Mouse (Mus musculus) CH12.LX (cell line): ENCODE data around the gene Hpse. TPM values are rescaled to one million over a fixed set of nuclear protein-coding genes. Genes with fewer than 3 reads are reported as not detected.

Experiments used
- DNase-seq: peaks from one replicate; pipeline ENCODE4 v3.0.0-alpha.2; 2013; ENCODE audit errors: extremely low read depth
- H3K27ac ChIP-seq: 2 replicates; pipeline ENCODE4 v1.5.1; 2012; ENCODE audit warnings: low read depth, mild to moderate bottlenecking, control low read depth, moderate library complexity; ENCODE audit not compliant: insufficient read depth
- H3K27me3 ChIP-seq: replicated peaks from 2 replicates; pipeline ENCODE3; 2012; ENCODE audit warnings: inconsistent platforms
- H3K36me3 ChIP-seq, 2 experiments: replicated peaks in 1 of 2; 2 replicates each; pipeline versions ENCODE3 to v1.6.1; 2012; ENCODE audit warnings: inconsistent platforms in 1 of 2, low read length in 1 of 2, mild to moderate bottlenecking in 1 of 2, mixed read lengths in 1 of 2, moderate library complexity in 1 of 2; ENCODE audit not compliant: control insufficient read depth in 1 of 2, insufficient read depth in 1 of 2
- H3K4me1 ChIP-seq, 2 experiments: 2 replicates each; pipeline ENCODE4 v1.6.1; 2012; ENCODE audit warnings: inconsistent platforms in 1 of 2, moderate library complexity in 1 of 2; ENCODE audit not compliant: insufficient read depth in 2 of 2, control insufficient read depth in 1 of 2
- H3K4me2 ChIP-seq: 2 replicates; pipeline ENCODE4 v1.6.1; 2012; ENCODE audit warnings: low read depth, mild to moderate bottlenecking, control low read depth; ENCODE audit not compliant: poor library complexity, insufficient read depth, severe bottlenecking
- H3K4me3 ChIP-seq, 3 experiments: fragments of 150-350 bp in 1 of 3; sonication (generic) in 1 of 3; replicated peaks in 1 of 3; 2 replicates each; pipeline versions ENCODE3 to v1.5.1; 2011 to 2012; ENCODE audit warnings: low read depth in 2 of 3, low read length in 2 of 3, mild to moderate bottlenecking in 2 of 3, moderate library complexity in 2 of 3, control low read depth in 1 of 3, improper control_type of control experiment in 1 of 3, inconsistent platforms in 1 of 3, mixed read lengths in 1 of 3; ENCODE audit not compliant: poor library complexity in 1 of 3
- H3K79me2 ChIP-seq: replicated peaks from 2 replicates; pipeline ENCODE4 v1.6.1; 2012; ENCODE audit warnings: mild to moderate bottlenecking, moderate library complexity; ENCODE audit not compliant: control insufficient read depth, poor library complexity, insufficient read depth, severe bottlenecking; ENCODE audit errors: extremely low read depth
- H3K9ac ChIP-seq: 2 replicates; pipeline ENCODE4 v1.6.1; 2012; ENCODE audit warnings: low read depth, mild to moderate bottlenecking, control low read depth, moderate library complexity; ENCODE audit not compliant: insufficient read depth
- H3K9me3 ChIP-seq: replicated peaks from 2 replicates; pipeline ENCODE3; 2012; ENCODE audit warnings: low read length, inconsistent platforms, mixed read lengths
- E2F4 ChIP-seq: IDR thresholded peaks from 2 replicates; pipeline ENCODE4 v1.6.1; 2011; ENCODE audit warnings: low read depth, low read length, improper control_type of control experiment; ENCODE audit not compliant: insufficient replicate concordance
- EP300 ChIP-seq: IDR thresholded peaks from 2 replicates; pipeline ENCODE4 v1.6.1; 2011; ENCODE audit warnings: low read length, improper control_type of control experiment
- ETS1 ChIP-seq: conservative IDR thresholded peaks from 2 replicates; pipeline ENCODE4 v1.6.1; 2012; ENCODE audit warnings: low read depth, mild to moderate bottlenecking, inconsistent platforms, low read length, improper control_type of control experiment, moderate library complexity
- HCFC1 ChIP-seq: IDR thresholded peaks from 2 replicates; pipeline ENCODE4 v1.6.1; 2012; ENCODE audit warnings: low read depth, mild to moderate bottlenecking, inconsistent platforms, low read length, improper control_type of control experiment
- IRF4 ChIP-seq: IDR thresholded peaks from 2 replicates; pipeline ENCODE4 v1.6.1; 2014; ENCODE audit warnings: low read depth, mild to moderate bottlenecking, inconsistent platforms, low read length, improper control_type of control experiment
- MAX ChIP-seq: IDR thresholded peaks from 2 replicates; pipeline ENCODE4 v1.6.1; 2011; ENCODE audit warnings: low read length, improper control_type of control experiment
- MAZ ChIP-seq: IDR thresholded peaks from 2 replicates; pipeline ENCODE4 v1.6.1; 2012; ENCODE audit warnings: low read depth, mild to moderate bottlenecking, inconsistent platforms, low read length, improper control_type of control experiment, moderate library complexity
- MXI1 ChIP-seq: IDR thresholded peaks from 2 replicates; pipeline ENCODE4 v1.6.1; 2011; ENCODE audit warnings: mild to moderate bottlenecking, low read depth, low read length, improper control_type of control experiment
- MYC ChIP-seq: IDR thresholded peaks from 2 replicates; pipeline ENCODE4 v1.6.1; 2011; ENCODE audit warnings: low read depth, mild to moderate bottlenecking, improper control_type of control experiment, low read length
- PAX5 ChIP-seq: IDR thresholded peaks from 2 replicates; pipeline ENCODE4 v1.6.1; 2012; ENCODE audit warnings: low read length, inconsistent platforms, mixed read lengths
- SMC3 ChIP-seq: IDR thresholded peaks from 2 replicates; pipeline ENCODE4 v1.6.1; 2011; ENCODE audit warnings: low read depth, low read length, improper control_type of control experiment
- TBP ChIP-seq: conservative IDR thresholded peaks from 2 replicates; pipeline ENCODE4 v1.6.1; 2011; ENCODE audit warnings: low read depth, low read length, improper control_type of control experiment
- USF2 ChIP-seq: conservative IDR thresholded peaks from 2 replicates; pipeline ENCODE4 v1.6.1; 2011; ENCODE audit warnings: low read depth, low read length, improper control_type of control experiment
- ZC3H11A ChIP-seq: IDR thresholded peaks from 2 replicates; pipeline ENCODE4 v1.6.1; 2012; ENCODE audit warnings: low read depth, mild to moderate bottlenecking, inconsistent platforms, low read length, improper control_type of control experiment
- ZKSCAN1 ChIP-seq: IDR thresholded peaks from 2 replicates; pipeline ENCODE4 v1.6.1; 2012; ENCODE audit warnings: low read depth, inconsistent platforms, low read length, improper control_type of control experiment, borderline replicate concordance
- ZMIZ1 ChIP-seq: IDR thresholded peaks from 2 replicates; pipeline ENCODE4 v1.6.1; 2012; ENCODE audit warnings: low read depth, mild to moderate bottlenecking, inconsistent platforms, low read length, improper control_type of control experiment
- ZNF384 ChIP-seq: IDR thresholded peaks from 2 replicates; pipeline ENCODE4 v1.6.1; 2012; ENCODE audit warnings: low read depth, low read length, improper control_type of control experiment, inconsistent platforms
- dilution Hi-C: fragments of 300-500 bp; cut with MboI; formaldehyde crosslinking; loops from 2 replicates; pipeline ENCODE4 v1.14.3; 2020; ENCODE audit warnings: low sequenced_read_pairs; ENCODE audit not compliant: extremely low pct_unique_long_range_greater_than_20kb, extremely low pct_ligation_motif_present
- in situ Hi-C: fragments of 300-500 bp; cut with MboI; formaldehyde crosslinking; loops from 3 replicates; pipeline ENCODE4 v1.14.3; 2019; ENCODE audit warnings: low sequenced_read_pairs, low pct_ligation_motif_present, low pct_unique_long_range_greater_than_20kb, mixed read lengths
- polyA plus RNA-seq: library from polyadenylated mRNA; unstranded; fragments of >175 nt; gene quantifications from 2 replicates; pipeline ENCODE4 v1.2.1, GENCODE M21; 2012; ENCODE audit warnings: low read depth; ENCODE audit not compliant: insufficient read length
- total RNA-seq, 2 experiments: library from RNA; depleted of rRNA; stranded (reverse); fragments of 300-350 nt in 1 of 2; fragments of >200 nt in 1 of 2; gene quantifications; 2 replicates each; pipeline ENCODE4 v1.2.3; 2012 to 2014

The Hpse gene
- total and polyA plus RNA-seq, 3 experiments: 3.3 to 9.5 (median 3.8) TPM

- Histone ChIP-seq H3K9me3 (no peaks in the 10 kb centered on the region), H3K4me1 (peaks cover 3 to 34% of the 10 kb centered on the region in 2 experiments; a peak in 2 of 4 replicates), H3K36me3 (no peaks in the 10 kb centered on the region), H3K4me2 (no peak overlapping the region), H3K9ac (no peak overlapping the region), H3K27ac (no peak overlapping the region), H3K27me3 (no peaks in the 10 kb centered on the region), H3K4me3 (no peak overlapping the region), H3K79me2 (no peaks in the 10 kb centered on the region)
- in situ Hi-C loops (loop anchor here (10.0 kb wide), 1 partner anchor 65 kb away; no protein-coding TSS in a partner anchor), dilution Hi-C loops (no loop called here)
- no peak for TF ChIP-seq IRF4
- no peak for TF ChIP-seq PAX5
- no peak for TF ChIP-seq ZKSCAN1
- TF ChIP-seq, all 38 proteins: peak for 0
- no peak for DNase-seq
These were observed 9.5 kb downstream of the Hpse start for GRCm38 (mm10) chr5:100710012-100710411.

GRCm38 (mm10) chr5:100709035-100709434 is 10.5 kb downstream of the Hpse start:
- no peak overlapping the region for H3K27ac ChIP-seq
- no peaks in the 10 kb centered on the region for H3K79me2 ChIP-seq
- H3K27me3 ChIP-seq: no peaks in the 10 kb centered on the region
- H3K36me3 ChIP-seq: no peaks in the 10 kb centered on the region
- TF ChIP-seq TBP (no peak), MAZ (no peak), USF2 (no peak), MXI1 (no peak), ZMIZ1 (no peak), MYC (no peak), HCFC1 (no peak), E2F4 (no peak), ETS1 (no peak), SMC3 (no peak), EP300 (no peak), ZC3H11A (no peak)
- DNase-seq: no peak
- peaks cover 3 to 31% of the 10 kb centered on the region in 2 experiments; a peak in 2 of 4 replicates for H3K4me1 ChIP-seq
- H3K4me2 ChIP-seq: no peak overlapping the region
- in situ Hi-C loops: loop anchor here (10.0 kb wide), 1 partner anchor 206 kb away; no protein-coding TSS in a partner anchor
- no peak overlapping the region for H3K4me3 ChIP-seq
- no peak overlapping the region for H3K9ac ChIP-seq
- no peaks in the 10 kb centered on the region for H3K9me3 ChIP-seq
- dilution Hi-C loops: no loop called here

GRCm38 (mm10) chr5:100706675-100707074 is 12.8 kb downstream of the Hpse start:
- H3K4me3 ChIP-seq: no peak overlapping the region
- H3K9ac ChIP-seq: no peak overlapping the region
- dilution Hi-C loops: no loop called here
- H3K9me3 ChIP-seq: no peaks in the 10 kb centered on the region
- H3K27me3 ChIP-seq: no peaks in the 10 kb centered on the region
- peaks cover 0 to 2% of the 10 kb centered on the region in 2 experiments for H3K36me3 ChIP-seq
- H3K4me2 ChIP-seq: no peak overlapping the region
- in situ Hi-C loops: loop anchor here (10.0 kb wide), 1 partner anchor 208 kb away; no protein-coding TSS in a partner anchor
- H3K4me1 ChIP-seq: peaks cover 0 to 13% of the 10 kb centered on the region in 2 experiments; a peak in 2 of 4 replicates
- H3K79me2 ChIP-seq: no peaks in the 10 kb centered on the region
- no peak for DNase-seq
- TF ChIP-seq ZNF384: no peak
- peak; percentile 44; the same call in 1 of the 2 replicates for TF ChIP-seq MAX
- TF ChIP-seq, all 38 proteins: peak for 1
- no peak overlapping the region for H3K27ac ChIP-seq
